Mouse (Mus musculus): ENCODE measurements around the gene Gm21983.

Gm21983 gene

DNA sequence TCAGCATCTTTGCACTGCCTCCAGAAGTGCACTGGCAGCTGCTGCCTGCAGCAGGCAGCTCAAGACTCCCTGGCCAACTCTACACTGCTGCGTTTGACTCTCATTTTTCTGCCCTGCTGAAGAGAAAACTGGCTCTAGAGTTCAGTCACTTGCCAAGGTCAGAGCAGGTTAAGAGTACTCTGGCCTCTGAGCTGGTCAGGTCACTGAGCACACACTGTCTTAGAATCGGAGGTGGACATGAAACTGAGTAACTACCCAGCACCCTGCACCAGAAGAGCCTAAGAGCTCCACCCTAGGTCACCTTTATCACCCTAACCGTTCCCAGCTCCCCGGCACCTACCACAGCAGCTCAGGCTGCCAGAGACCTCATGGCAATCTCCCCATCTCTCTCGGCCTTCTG, 5.1 kb upstream of the Gm21983 start:
- no peak for DNase-seq (ENCODE audit: low read depth, low spot score)

DNA sequence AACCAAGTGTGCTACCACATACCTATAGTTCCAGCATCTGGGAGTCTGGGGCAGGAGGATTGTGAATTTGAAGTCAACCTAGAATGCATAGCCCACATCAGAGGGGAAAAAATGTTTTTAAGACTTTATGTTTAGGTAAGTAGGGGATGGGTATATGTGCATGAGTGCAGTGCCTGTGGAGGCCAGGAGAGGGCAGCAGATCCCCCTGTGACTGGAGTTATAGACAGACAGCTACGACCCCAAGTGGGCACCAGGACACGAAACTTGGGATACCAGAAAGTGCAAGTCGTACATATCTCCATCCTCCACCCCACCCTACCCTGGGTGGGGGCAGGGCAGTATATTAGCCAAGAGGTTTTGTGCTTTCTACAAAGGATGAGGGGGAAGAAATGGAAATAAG, 4.1 kb upstream of the Gm21983 start:
- DNase-seq (ENCODE audit: low read depth, low spot score) = peak; percentile 68

GRCm38 (mm10) chr7:27182498-27182897, 1.6 kb upstream of the Gm21983 start:
- DNase-seq (ENCODE audit: low read depth, low spot score) = no peak

DNA sequence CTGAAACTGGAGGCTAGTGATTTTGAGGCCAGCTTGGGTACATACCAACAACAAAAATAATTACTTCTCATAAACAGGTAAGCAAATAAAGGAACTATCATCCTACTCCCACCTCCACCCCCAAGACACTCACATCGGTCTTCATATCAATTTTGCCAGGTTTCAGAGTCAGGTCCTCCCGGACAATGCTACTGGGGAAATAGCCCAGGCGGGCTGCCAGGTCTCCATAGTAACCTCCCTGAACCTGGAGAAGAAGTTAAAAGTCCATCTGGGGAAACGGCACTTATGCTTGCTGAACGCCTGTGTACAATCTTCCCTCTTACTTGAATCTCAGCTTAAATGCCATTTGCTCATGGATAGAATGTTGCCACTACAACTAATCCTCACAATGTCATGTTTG, 850 bp downstream of the Gm21983 start:
- no peak for DNase-seq (ENCODE audit: low read depth, low spot score)

- no peak for DNase-seq (ENCODE audit: low read depth, low spot score)
Observed at GRCm38 (mm10) chr7:27179217-27179918, 1.5 kb downstream of the Gm21983 start.

DNA sequence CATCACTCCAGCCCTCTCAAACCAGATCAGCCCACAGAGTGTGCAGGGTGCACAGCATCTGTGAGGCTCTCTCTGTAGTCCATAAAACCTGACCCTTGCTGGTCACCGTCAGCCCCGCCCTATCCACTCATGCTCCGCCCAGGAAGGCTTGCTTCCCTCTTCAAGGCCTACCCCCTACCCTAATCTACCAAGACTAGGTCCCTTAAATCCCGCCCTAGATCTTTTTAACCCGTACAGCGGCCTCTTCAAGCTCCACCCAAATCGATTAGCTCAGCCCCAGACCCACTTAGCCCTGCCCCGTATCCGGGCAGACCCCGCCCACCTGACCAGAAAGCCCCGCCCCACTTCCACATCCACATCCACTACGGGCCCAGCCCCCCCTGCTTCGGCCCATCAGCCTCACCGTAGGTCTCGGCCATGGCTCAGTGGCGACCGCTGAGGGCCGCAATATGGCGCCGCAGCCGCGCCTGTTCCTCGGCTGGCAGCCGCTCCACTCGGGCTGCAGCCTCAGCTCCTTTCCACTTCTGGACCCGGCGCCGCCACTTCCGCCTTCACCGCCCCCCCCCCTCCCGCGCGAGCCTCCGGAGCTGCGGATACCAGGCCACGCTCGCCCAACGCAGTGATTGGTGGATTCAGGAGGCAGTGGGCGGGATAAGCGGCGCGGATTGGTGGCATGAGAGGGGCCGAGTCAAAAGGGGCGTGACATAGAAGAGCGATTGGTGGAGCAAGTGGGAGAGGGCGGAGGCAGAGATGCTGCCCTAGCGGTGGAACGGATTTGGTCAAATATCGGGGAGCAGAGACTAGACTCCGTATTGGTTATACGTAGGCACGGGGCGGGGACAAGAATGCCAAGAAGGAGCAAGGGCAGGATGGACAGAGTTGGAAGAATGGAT, 2.3 kb downstream of the Gm21983 start, which contains the start of gene Rab4b:
Rab4b (minus strand) TSS at position 573 of the 893 bp plus-strand sequence.
- DNase-seq (ENCODE audit: low read depth, low spot score) = peak; percentile 99

- no peak for DNase-seq (ENCODE audit: low read depth, low spot score)
Observed at GRCm38 (mm10) chr7:27177942-27178323, 3.0 kb downstream of the Gm21983 start.

GRCm38 (mm10) chr7:27174896-27175295, 6.0 kb downstream of the Gm21983 start:
- no peak for DNase-seq (ENCODE audit: low read depth, low spot score)

GRCm38 (mm10) chr7:27174496-27174895, 6.4 kb downstream of the Gm21983 start:
- no peak for DNase-seq (ENCODE audit: low read depth, low spot score)

DNA sequence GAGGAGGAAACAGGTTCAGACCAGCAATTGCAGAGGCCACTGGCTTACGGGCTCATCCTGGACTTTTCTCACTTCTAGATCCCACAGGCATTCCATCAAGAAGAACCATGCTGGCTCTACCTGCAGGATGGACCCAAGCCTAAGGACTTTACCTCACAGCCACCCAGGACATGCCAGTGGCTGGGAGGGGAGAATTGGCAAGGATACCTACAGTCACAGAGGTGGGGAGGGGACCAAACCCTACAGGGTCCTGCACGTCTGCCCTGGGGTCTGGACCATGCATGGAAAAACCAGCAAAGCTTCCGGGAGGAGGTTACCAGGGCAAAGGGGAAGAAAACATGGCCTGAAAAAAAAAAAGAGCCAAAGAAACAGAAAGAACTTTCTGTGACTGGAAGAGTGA, 9.9 kb downstream of the Gm21983 start:
- DNase-seq (ENCODE audit: low read depth, low spot score) = no peak

DNA sequence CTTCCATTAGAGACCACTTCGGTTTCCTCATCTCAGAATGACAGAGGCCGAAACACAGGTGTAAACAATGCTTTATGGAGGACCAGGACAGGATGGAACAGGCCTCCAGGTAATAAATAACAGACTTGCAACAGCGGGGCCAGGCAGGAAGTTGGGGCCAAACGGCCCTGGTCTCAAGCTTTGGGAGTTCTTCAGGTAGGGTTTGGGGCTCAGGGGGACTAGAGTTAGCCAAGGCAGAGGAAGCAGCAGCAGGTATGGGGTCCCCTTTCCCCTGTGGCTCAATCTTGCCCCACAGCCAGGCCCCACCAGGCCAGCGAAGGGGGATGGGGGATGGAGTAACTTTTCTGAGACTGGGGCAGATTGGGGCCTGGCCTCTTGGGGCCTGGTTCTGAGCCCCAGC, 12.5 kb downstream of the Gm21983 start:
- DNase-seq (ENCODE audit: low read depth, low spot score) = no peak

DNA sequence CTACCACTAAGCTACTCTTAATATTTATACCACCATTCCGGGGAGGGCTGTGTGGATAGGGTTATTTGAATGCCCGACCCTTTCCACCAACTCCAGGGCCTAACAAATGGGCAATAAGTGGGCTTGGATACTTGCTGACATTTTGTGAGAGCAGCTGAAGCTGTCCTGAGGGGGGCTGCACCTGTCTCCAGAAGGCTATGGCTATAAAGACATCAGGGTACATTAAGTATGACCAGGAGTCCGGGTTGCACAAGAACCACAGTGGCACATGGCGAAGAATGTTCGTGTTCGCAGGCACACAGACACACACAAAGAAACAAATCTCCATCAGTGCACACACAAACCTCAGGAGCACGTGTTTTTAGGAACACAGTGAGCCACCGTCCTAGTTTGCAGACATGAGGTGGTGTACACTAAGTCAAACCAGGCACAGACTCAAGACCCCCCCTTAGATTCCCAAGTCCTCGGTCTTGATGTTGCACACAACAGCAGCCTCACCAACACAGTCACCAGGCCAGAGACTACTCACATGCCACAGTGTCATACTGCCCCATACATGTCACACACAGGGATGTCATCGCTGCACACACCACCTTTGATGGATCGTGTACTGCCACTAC, 13.3 kb downstream of the Gm21983 start:
- DNase-seq (ENCODE audit: low read depth, low spot score) = no peak

DNA sequence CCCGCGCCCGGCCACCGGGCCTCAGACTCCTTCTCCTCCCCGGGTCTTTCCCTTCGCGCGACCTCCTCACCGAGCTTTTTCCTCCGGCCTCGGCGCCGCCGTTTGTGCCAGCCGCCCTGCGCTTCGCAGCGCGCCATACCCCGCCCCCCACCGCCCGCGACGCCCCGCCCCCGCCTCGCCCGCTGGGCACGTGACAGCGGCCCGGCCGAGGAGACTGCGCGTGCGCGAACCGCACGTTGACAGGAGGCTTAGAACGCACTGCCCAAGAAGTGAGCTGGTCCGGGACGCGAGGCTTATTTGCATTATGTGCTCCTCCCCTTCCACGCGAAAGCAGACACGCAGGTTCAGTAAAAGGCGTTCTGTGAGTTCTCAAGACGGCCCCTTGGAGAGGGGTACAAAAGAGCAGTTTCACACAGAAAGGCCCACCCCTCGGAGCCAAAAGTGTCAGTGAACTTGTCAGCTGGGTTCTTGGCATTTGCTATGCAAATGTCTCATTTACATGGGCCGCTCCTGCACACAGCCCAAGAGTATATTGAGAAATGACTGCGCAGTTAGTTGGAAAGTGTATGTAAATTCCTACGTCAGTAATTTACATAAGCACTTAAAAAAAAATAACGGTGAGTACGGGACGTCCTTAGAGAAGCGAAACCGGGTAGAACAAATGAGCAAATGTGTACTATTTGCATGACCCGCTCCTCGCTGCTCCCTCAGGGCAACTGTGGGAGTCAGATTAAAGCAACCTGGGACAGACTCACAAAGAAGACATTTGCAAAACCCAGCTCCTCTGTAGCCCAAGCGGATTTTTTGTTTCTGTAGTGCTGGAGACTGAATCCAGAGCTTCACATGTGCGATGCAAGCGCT, 14.0 kb downstream of the Gm21983 start, which contains the start of gene Egln2:
Egln2 (minus strand) TSS at position 189 of the 861 bp plus-strand sequence.
- peak; percentile 85 for DNase-seq (ENCODE audit: low read depth, low spot score)

DNA sequence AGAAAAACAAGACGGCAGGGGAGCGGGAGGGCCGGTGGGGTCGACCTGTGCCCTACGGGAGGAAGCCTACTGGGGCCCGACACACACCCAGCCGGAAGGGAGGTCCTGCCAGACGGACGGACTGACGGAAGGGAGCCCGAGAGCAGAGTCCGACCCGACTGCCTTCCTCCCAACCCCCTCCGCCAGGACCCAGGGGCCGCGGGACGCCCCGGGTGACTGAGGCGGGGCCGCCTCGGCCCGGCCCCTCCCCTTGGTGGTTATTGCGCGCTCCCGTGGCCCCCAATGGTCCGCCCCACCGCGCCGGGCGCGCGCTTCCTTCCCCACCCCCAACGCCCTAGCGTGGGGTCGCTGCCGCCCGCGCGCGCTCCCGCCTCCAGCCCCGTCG, 14.7 kb downstream of the Gm21983 start:
- DNase-seq (ENCODE audit: low read depth, low spot score) = peak; percentile 72

DNA sequence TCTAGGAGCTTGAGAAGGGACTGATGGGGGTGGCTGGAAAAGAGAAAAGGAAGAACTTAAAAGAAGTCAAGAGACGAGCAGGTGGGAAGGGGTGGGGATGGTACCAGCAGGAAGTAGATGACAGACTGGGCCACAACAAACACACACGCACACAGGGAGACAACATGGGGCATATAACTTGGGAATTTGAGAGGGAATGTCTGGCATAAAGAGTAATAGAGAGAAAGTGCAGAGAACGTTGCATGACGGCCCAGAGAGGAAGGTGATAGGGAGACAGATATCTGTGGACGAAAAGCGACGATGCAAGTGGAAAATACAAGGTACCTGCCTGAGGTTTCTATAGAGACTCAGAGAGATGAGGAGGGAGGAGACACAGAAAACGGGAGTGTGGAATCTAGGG, 15.2 kb downstream of the Gm21983 start:
- DNase-seq (ENCODE audit: low read depth, low spot score) = no peak

GRCm38 (mm10) chr7:27165007-27165655, 15.8 kb downstream of the Gm21983 start:
- no peak for DNase-seq (ENCODE audit: low read depth, low spot score)

- DNase-seq (ENCODE audit: low read depth, low spot score) = no peak
Observed at GRCm38 (mm10) chr7:27164112-27164947, 16.6 kb downstream of the Gm21983 start.

- no peak for DNase-seq (ENCODE audit: low read depth, low spot score)
Observed at GRCm38 (mm10) chr7:27163450-27163805, 17.5 kb downstream of the Gm21983 start.

- no peak for DNase-seq (ENCODE audit: low read depth, low spot score)
Observed at GRCm38 (mm10) chr7:27162780-27163449, 18.0 kb downstream of the Gm21983 start.
